Mouse (Mus musculus) heart, postnatal 14 days (tissue): ENCODE results near the gene Gpr162. TPM values are rescaled to one million over a fixed set of nuclear protein-coding genes. Genes with fewer than 3 reads are reported as not detected.

Experiments used
- DNase-seq, 2 experiments: peaks; one replicate each; pipeline ENCODE4 v3.0.0; 2021 to 2022
- intact Hi-C: fragments of 180-260 bp; cut with DNase I; formaldehyde crosslinking; loops from one replicate; pipeline ENCODE4 v1.15.1; 2025
- total RNA-seq, 2 experiments: library from RNA; stranded (reverse); gene quantifications; 2 replicates each; pipeline ENCODE4 v1.2.3; 2021

Gpr162 gene
- total RNA-seq, 2 experiments from 2014 or later = 1.8 to 2.4 TPM

DNA sequence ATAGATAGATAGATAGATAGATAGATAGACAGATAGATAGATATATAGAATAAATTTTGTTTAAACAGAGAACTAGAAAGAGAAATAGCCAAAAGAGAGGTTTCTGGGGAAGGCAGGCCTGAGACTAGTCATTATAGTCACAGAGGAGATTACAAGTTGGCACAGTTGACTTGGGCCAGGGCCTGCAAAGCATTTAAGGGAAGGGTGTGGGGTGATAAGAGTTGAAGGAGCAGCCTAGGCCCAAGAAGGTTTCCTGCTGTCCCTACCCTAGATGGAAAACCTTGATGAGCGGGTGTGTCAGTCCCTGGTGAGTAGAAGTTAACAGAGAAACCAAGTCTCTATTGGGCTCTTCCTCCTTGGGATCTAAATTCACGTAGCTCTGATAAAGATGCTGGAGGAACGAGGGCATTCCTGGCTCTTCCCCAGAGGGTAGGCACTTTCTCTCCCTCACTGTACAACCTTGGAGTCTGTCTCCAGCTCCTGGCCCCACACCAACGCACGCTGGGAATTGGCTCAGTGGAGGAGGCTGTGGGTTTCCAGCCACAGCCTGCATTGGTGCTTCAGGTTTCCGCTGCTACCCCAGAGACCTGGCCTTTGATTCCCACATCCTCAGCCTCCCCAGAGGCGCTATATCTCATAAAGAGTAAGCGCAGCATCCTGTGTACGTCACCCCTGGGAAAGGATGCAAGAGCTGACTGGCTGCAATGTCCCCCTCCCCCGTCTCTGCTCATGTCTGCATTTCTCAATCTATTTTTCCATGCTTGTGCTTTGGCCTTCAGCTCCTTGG, 21.1 kb upstream of the Gpr162 start:
- DNase-seq = peak; percentile 30 to 64
- intact Hi-C loops = no loop called here

- intact Hi-C loops = no loop called here
- DNase-seq = no peak
Observed at GRCm38 (mm10) chr6:124883351-124883750, 19.6 kb upstream of the Gpr162 start.

GRCm38 (mm10) chr6:124881821-124882220, 18.0 kb upstream of the Gpr162 start:
- intact Hi-C loops = no loop called here
- DNase-seq = no peak

DNA sequence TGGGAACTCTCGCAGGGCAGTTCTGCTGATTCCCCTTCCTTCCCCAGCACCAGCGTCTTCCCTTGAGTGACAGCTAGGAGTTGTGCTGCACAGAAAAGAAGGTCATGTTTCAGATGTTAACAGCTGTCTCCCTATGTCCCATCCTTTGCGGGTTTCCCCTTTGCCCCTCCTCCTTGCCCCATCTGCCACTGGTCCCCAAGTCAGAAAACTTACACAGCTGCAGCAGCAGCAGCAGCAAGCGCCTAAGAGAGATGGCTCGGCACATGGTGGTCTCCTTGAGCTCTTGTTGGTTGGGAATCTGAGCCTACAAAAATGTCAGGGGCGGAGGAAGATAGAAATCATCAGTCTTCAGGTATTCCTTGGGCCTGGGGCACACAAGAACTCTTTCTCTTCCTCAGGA, 15.6 kb upstream of the Gpr162 start:
- no peak for DNase-seq
- intact Hi-C loops = no loop called here

- no peak for DNase-seq
- intact Hi-C loops = no loop called here
Observed at GRCm38 (mm10) chr6:124874348-124874747, 10.6 kb upstream of the Gpr162 start.

DNA sequence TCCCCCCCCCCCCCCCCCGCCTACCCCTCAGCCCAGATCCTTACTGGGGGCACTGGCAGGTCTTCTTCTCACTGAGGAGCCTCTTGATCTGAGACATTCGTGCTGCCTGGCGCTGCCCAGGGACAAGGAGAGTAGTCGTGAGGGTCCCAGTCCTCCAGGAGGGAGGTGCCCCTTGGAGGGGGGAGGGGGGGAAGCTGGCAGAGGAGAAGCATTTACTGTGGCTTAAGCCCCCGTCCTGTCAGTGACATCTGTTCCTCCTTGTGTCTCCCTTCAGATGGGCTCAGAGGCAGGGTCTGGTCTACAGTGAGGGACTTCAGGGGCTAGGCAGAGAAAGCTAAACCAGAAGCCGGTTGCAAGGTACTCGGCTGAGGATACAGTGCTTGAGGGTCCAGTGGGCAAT, 2.8 kb upstream of the Gpr162 start:
- no peak for DNase-seq
- intact Hi-C loops = no loop called here

DNA sequence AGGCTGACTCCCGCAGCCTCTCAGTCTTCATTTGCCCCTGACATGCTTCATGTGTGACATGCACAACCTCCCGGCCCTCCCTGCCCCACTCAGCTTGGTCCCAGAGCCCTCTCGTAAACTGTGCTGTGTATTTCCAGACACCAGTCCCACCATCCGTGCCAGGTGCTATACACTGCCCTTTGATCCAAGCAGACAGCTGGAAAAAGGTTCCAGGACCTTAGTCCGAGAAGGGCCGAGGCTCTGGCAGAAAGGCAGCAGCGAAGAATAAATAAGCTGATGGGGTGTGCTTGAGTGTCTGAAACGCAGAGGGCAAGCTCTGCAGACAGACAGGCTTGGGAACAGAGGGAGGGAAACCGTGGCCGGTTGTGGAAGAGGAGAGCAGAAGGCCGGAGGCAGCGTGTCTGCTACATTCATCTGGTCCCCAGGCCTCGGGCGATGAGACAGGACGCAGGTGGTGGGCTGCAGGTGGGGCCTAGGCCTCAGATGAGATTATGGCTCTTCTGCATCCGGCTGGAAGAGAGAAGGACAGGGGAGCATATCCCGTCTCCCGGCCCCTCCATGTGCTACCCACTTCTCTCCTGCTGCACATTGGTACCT, 2.1 kb upstream of the Gpr162 start:
- intact Hi-C loops = no loop called here

DNA sequence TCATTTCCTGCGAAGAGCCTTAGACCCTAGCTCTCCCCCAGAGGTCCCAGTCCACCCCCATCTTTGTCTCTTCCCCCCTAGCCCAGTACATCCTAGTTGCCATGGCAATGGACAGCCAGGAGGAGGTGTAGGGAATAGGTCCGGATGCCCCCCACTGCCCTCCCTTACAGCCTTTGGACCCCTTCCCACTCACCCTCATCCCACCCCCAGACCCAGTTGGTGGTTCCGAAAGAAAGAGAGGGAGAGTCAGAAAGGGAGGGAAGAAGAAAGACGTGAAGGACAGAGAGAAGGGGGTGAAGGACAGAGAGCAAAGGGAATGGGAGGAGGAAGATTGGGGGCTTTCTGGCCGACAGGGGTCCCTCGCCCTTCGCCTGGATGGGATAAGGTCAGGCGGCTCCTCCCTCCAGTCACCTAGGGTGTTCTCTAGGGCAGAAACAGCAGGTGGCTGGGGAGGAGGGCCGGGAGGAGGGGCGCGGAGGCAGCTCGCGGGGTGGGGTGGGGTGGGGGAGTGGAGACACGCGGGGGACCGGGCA, 592 bp downstream of the Gpr162 start:
- no peak for DNase-seq
- intact Hi-C loops = loop anchor here (5.0 kb wide), 1 partner anchor 219 kb away; no protein-coding TSS in a partner anchor

More for the DNA sequence above, 2.1 kb upstream of the Gpr162 start:
- DNase-seq = no peak

GRCm38 (mm10) chr6:124862406-124863124, 1.2 kb downstream of the Gpr162 start:
- intact Hi-C loops = loop anchor here (5.0 kb wide), 1 partner anchor 220 kb away; no protein-coding TSS in a partner anchor
- no peak for DNase-seq

DNA sequence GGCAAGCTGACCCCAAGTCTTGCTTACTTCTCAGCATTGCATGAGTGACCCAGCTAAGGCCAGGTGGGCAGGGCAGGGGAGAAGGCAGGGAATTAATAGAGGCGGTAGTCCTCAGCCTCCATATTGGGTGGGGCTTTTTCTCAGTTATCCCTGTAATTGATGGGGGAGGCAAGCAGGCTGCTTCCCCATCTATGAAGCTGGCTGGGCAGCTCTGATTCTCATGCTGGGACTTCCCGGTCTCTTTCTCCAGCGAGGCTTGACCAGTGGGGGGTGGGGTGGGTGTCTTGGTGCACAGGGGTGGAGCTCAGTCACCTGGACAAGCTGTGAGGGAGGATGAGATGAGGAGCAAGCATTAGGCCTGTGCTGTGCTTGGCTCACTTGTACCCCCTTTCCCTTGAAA, 2.0 kb downstream of the Gpr162 start:
- intact Hi-C loops = loop anchor here (2.0 to 5.0 kb wide), 2 partner anchors 41 to 220 kb away; no protein-coding TSS in a partner anchor

GRCm38 (mm10) chr6:124861266-124861665, 2.5 kb downstream of the Gpr162 start:
- intact Hi-C loops = loop anchor here (2.0 to 5.0 kb wide), 2 partner anchors 42 to 221 kb away; no protein-coding TSS in a partner anchor
- DNase-seq = no peak

More for the DNA sequence above, 2.0 kb downstream of the Gpr162 start:
- DNase-seq = no peak

- intact Hi-C loops = loop anchor here (2.0 to 5.0 kb wide), 2 partner anchors 42 to 222 kb away; no protein-coding TSS in a partner anchor
- DNase-seq = no peak
Observed at GRCm38 (mm10) chr6:124860511-124860910, 3.3 kb downstream of the Gpr162 start.

GRCm38 (mm10) chr6:124859725-124860124, 4.1 kb downstream of the Gpr162 start:
- intact Hi-C loops = loop anchor here (1.0 to 10.0 kb wide), 4 partner anchors 43 to 223 kb away; partner anchors contain the start of gene Cops7a
- peak; percentile 90 to 94 for DNase-seq

DNA sequence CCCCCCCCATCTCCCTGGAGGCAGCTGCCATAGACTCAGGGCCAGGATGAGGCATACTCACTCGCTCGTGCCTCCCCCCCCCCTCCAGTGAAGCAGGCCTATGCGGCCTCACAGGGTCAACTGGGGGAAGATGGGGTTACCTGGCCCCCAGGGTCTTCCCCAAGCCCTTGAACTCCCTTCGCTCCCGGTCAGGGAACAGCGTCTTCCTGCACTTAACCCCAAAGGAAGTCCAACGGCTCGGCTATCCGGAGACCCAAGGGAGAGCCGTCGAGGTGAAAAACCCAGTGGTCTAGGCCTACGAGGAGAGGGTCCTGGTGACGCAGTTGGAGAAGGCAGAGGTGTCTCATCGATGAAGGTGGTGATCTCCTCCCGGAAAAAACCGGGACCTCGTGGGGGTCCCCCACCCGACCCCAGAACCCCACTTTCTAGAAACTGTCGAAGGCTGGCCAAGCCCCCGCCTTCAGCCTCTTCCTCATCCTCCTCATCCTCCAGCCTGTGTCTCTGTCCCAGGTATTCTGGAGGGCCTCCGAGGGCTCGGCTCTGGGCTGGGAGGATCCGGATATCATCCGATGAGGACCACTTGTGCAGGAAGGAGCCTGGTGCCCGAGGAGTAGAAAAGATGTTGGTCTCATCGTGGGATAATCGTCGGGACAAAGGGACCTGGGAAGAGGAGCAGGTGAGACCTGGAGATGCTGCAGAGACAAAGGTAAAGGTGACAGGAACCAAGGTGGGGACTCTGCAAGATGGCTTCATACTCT, 5.0 kb downstream of the Gpr162 start:
- intact Hi-C loops = loop anchor here (1.0 to 10.0 kb wide), 2 partner anchors 72 to 106 kb away; partner anchors contain the start of gene Cops7a
- DNase-seq = no peak

DNA sequence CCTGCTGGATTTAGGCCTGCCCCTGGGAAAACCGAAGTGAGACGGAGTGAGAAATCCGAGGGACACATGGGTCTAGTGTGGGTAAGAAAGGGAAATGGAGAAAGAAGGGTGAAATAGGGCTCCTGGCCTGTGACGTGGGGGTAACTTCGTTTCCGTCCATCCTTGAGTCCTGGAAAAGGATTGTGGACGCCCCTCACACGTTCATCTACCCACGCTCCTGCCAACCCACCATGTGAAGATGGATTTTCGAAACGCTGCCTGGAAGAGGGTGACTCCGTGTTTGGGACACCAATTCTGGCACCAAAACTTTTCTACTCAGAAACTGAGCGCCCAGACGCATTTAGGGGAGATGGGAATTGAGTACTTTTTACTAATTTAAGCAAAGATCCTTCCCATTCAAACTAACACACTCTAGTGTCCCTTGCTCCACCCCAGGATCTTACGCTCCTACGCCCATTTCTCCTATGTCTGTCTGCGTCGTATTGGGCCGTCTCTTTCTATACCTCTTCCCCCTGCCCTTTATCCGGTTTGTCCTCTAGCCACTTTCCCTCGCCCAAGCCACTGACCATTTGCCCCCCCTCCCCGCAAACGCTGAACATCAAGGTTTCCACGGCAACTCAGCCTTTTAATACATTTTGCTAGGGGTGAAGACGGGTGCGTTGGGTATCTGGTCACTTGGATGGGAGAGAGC, 5.8 kb downstream of the Gpr162 start:
- intact Hi-C loops = loop anchor here (10.0 kb wide), 1 partner anchor 107 kb away; the partner anchor contains the start of gene Cops7a

DNA sequence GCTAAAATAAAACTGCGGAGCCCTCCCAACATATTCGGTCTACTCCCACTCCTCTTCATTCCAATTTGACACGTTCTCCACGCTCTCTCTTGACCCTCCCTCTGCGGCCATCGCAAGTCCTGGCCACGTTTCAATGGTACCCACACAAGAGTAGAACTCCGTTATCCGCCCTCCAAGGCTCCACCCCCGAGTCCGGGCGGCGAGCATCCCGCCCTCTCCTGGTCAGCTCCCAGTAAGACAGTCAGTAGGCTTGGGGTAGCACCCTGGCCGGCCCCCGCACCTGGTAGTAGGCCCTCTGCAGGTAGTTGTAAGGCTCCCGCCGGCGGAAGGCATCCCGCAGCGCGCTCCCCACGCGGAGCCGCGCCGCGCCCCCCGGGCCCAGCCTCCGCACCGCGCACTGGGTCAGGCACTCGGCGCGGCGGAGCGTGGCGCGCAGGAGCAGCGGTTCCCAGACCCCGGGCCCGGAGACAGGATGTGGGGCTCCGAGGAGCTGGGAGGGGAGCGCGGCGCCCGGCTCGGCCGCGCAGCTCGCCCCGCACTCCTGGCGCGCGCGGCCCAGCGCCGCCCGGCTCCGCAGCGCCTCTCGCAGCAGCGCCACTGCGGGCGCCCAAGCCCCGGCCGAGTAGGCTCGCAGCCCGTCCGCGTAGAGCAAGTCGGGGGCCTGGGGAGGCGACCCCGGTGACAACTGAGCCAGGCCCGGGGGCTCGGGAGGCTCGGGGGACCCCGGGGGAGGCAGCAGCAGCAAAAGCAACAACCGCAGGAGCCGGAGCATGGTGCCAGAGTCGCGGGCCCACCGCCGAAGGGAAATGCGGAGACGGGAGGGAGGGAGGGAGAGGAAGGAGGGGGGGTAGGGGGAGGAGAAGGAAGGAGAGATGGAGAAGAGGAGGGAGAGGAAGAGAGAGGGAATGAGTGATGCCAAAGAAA, 6.6 kb downstream of the Gpr162 start, which contains the start of gene P3h3:
Gene P3h3, minus strand, starts transcription at position 837 of the 924 bp plus-strand sequence.
- intact Hi-C loops = loop anchor here (10.0 kb wide), 1 partner anchor 108 kb away; the partner anchor contains the start of gene Cops7a
- DNase-seq = peak; percentile 82 to 86

More for the DNA sequence above, 5.8 kb downstream of the Gpr162 start:
- DNase-seq = no peak

DNA sequence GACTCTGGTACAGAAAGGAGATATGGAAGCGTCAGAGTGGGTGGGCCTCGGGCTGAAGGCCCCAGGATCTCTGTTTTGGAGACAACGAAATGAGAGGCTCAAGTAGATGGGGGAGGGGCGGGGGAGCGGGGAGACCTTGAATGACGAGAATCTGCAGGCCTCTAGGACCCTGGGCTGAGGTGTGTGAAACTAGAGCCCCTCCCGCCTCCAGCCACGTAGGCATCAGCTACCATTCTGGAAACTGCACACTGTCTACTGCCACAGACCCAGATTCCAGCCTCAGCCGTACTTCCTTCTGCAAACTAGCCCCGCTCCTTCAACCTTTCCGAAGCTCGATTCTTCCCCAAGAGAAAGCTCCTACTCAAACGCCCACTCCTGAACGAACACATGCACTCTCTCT, 7.5 kb downstream of the Gpr162 start:
- no peak for DNase-seq
- intact Hi-C loops = loop anchor here (10.0 kb wide), 1 partner anchor 108 kb away; the partner anchor contains the start of gene Cops7a

GRCm38 (mm10) chr6:124854647-124855046, 9.1 kb downstream of the Gpr162 start:
- no peak for DNase-seq
- intact Hi-C loops = loop anchor here (10.0 kb wide), 1 partner anchor 110 kb away; the partner anchor contains the start of gene Cops7a
